Mouse (Mus musculus) heart, adult 8-10 months (tissue): ENCODE results near the gene Slc26a10. TPM values are rescaled to one million over a fixed set of nuclear protein-coding genes. Genes with fewer than 3 reads are reported as not detected.

ENCODE experiments used
- DNase-seq: peaks from one replicate; pipeline ENCODE4 v3.0.0; 2022; ENCODE audit warnings: low spot score
- total RNA-seq, 4 experiments: library from RNA; stranded (reverse); gene quantifications; 2 replicates each; pipeline ENCODE4 v1.2.4; 2022

Slc26a10 gene
- total RNA-seq, 4 experiments from 2014 or later, result 13.0 to 24.6 (median 15.5) TPM

DNA sequence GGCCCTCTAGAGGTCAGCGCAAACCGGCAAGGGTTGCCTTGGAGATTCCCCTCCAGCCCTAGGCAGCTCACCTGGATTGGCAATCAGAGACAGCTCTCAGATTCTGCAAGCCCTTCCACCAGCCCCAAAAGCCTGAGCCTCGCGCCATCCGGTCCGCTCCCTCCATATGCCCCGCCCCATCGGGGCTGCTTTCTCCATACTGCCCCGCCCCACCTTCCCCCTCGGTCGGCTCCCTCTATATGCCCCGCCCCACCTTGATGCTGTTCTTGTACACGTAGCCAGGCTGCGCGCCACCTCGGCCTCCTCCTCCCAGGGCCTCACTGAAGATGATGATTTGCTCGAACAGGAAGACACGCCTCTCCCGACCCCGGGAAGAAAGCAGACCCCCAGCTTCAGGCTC, 3.3 kb upstream of the Slc26a10 start:
- DNase-seq, result no peak

DNA sequence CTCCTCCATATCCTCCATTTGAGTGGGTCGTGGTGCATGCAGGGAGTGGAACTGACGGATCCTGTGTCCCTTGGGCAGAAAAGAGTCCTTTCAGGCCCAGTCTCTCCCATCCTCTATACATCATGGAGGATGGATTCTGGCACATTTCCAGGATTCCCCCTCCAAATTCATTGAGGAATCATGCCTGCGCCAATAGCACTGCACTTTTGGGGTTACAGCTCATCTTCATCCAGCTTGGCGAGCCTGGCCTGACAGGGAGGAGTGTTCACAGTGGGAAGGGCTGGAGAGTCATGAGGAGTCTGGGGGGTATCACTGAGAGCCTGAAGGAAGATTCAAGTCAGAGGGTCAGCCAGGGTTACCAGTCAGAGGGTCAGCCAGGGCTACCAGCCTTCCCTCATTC, 2.2 kb upstream of the Slc26a10 start:
- DNase-seq, result no peak

DNA sequence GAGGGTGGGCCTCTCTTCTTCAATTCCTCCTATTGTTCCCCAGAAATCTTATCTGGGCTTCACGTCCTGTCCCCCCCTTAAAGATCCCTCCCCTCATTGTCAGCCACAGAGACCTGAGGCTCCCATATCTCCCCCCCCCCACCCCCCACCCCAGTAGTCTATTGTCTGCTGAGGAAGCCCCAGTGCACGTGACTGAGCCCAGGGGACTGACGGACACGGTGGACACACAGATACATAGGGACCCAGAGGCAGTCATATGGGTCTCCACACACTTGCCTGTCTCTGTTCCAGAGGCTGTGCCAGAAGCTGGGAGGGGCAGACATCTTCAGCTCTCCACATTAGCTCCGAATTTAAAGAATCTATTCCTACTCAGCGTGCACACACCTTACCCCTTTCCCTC, 1.1 kb upstream of the Slc26a10 start:
- DNase-seq, result peak; percentile 50

DNA sequence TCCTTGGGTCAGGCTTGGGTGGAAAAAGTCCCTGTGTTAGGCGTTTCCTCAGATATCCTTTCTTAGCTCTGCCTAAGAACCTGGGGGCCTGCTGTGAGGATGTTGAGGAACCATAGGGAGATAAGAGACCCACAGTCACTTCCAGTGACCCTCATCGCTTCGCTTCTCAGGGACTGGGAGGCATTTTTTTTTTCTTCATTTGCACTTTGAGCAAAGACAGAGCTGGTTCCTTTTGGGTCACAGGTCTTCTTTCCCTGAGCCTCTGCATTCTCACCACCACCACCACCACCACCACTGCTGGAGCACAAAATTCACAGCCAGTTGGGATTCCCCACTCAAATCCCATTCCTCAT, 226 bp upstream of the Slc26a10 start:
- no peak for DNase-seq

DNA sequence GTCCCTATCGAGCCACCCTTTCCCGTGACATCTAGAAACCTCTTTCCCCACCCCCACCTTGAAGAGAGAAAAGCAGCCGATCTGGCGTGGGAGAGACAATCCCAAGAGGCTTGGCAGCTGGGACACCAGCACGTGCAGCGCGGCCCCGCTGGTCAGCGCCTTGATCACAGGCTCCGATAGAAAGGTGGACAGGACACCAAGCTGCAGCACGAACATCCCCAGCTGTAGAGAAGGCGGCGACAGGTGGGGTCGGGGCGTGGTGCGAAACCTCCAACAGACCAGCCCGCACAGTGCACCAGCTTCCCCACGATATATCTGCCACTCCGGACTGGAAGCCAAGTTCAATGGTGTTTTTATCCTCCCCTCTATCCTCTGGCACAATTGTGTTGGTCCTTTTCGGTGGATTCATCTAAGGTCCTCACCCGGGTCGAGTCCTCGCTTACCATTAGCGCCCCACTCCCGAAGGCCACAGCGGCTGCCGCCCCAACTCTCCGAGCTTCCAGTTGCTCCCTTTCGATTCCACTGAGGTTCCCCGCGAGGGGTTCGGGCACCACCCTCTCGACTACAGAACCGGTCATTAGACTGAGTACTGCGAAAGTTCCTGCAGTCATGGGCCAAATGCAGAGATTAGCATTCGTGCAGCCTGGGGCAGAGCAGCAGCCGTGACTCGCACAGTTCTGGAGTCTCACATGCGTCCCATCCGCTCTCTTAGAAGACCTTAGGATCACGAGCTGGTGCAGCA, 2.0 kb downstream of the Slc26a10 start:
- DNase-seq, result no peak

DNA sequence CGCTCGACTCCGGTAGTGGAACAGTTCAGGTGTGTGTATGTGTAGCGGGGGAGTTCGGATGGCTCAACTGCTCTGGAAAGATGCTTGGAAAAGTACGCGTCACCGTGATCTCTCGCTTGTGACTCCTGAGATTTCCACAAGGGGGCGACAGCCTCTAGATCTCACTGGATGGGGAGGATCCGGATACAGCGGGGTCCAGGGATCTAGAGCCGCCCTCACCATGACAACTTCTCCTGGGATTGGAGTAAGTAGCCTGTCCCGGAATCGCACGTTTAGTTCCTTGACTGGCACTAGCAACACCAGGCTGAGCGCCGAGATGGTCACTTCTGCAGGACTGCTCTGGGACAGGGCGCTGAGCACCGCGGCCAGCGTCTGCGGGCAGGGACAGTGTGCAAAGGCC, 2.7 kb downstream of the Slc26a10 start:
- DNase-seq, result peak; percentile 76

DNA sequence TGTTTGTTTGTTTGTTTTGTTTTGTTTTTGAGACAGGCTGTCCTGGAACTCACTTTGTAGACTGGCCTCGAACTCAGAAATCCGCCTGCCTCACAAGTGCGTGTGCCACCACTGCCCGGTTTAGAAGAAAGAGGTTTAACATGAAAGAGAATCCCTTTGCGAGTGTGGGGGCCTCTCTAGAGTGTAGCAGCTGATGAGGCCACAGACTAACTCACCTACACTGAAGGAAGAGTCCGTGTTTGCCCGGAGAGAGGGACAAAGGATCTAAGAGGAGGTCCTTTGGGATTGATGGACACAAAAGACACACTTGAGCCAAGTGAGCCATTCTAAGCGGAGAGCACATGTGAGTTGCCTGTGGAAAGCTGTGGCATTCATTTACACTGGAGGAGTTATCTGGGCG, 3.2 kb downstream of the Slc26a10 start:
- DNase-seq, result no peak

DNA sequence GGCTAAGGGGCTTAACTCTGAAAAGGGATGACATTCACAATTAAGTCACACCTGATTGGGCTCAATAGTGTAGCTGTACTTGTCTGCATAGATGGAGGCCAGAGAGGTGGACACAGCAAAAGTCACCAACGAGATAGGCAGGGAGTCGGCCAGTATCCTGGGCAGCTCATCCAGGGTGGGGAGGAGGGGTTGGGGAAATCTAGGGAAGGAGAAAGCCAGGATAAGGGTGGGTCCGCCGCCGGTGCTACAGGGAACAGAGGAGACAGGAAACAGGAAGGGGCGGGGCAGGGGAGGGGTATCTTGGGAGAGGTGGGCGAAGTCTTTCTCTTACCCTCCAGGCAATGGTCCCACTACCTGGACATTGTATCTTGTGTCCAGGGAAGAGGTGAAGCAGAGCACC, 3.7 kb downstream of the Slc26a10 start:
- DNase-seq, result no peak

DNA sequence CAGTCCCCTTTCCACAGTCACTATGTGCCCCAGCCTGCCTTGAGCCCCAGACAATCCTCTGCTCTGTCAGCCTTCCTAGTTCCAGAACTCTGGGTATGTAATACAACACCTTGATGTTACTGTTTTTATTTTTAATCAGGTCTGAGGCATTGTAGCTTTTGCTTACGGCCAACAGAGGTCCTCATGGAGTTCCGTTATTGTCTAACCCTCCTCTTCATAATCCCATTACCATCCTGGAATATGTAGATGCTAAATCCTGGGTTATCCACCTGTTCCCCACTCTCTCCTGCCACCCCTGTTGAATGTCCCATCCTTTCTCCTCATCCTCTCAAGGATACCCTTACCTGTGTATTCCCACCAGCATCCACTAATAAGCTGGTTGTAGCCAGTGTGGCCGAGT, 4.2 kb downstream of the Slc26a10 start:
- DNase-seq, result no peak

DNA sequence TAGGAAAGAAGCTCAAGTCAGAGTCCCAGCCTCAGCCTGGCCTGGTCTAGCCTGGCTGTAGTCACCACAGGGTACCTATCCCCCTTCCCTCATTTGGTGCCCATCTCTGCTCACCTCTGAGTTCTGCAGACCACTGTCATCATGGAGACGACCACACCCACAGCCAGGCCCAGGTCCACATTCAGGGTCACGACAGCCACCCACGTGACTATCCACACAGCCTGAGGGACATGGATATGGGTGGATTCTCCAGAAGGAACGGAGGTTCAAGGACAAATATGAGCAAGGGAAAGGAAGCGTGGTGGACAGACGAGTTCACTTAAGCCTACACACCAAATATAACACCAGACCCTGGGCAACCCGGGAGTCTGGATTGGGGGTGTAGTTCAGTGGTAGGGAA, 6.3 kb downstream of the Slc26a10 start:
- DNase-seq, result no peak

DNA sequence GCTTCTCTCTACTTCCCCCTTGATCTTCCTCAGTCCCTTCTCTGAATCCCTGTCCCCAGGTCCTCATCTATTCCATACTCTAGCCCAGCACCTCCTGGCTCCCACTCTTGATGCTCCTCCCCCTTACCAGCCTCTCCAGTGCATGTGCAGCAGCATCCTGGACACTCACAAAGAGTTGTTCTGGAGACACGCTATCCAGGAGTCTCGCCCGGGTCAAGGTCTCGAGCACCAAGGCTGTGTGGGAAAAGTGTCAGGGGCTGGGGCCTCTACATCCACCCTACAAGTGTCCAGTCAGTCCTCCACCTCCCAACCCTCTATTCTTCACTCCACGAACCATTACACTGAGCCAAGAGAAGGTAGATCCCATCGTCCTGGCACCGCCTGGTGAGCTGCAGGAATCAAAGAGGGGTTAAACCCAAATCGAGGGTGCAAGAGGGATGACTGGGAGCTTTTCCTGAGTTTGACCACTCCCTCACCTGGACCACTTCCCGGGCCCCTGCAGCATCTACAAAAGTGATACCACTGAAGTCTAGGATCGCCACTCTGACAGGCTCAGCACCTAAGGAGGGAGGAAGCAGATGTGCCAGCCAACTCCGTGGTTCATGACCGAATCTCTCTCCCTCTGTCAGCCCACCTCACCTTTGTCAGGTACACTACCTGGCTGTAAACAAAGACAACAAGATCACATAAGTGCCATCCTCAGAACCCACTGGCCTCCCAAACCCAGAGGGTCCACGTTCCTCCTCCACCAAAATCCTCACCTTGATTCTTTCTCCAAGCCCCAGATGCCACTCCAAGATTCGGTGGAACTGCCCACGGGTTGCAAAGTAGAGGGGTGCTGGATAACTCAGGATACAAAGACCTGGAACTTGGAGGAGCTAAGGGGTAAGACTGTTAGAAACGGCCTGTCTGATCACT, 7.0 kb downstream of the Slc26a10 start:
- DNase-seq, result no peak

DNA sequence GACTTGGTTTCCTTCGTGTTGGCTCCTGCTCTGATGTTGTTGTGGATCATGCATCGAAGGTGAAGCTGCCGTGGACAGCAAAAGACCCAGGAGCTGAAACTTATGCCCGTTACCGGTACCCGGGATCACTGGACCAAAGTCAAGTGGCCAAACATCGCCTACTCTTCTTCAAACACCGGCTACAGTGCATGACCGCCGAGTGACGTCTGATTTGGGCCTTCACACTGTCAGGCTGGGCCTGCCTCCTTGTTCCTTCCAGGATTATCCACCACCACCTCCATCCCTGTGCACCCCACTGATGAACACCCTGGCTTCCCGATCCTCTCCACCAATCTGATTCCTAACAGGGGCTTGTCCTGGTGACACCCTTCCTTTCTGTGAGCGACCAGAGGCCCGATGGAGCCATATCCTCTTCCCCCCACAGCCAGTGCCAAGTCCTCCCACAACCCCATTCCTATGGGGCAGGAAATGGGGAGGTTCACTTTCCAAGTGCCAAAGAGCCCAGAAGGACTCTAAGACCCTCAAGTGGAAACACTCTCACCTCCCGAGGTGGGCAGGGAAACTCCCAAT, 8.7 kb downstream of the Slc26a10 start:
- DNase-seq, result no peak

DNA sequence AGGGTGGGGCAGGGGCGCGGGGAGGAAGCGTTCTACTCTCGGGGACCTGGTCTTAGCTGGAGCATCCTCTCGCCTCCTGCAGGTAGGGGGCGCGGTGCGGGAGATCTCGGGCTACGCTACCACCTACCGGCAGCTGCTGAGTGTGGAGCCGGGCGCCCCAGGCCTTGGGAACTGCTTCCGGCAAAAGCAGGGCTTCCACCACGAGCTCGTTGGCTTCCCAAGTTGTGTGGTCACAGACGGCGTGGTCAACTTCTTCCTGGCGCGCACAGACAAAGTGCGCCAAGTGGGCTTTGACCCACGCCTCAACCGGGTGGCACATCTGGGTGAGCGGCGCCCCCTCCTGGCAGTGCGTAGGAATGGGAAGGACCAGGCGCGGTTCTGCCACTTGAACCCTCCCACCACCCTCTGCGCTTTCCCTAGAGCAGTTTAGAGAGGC, 9.6 kb downstream of the Slc26a10 start:
- peak; percentile 57 for DNase-seq

DNA sequence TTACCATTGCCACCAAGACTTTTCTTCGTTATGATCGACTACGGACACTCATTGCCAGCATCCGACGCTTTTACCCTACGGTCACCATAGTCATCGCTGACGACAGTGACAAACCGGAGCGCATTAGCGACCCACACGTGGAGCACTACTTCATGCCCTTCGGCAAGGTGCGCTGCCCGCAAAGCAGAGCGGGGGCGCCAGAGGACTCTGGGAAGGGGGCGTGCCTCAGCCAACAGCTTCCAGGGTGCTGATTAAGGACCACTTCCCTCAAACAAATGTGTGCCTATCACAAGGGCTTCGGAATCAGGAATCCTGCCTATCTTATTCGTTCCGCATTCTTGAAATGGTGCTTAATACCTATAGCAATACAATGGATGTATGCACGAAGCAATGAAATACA, 10.4 kb downstream of the Slc26a10 start:
- no peak for DNase-seq

DNA sequence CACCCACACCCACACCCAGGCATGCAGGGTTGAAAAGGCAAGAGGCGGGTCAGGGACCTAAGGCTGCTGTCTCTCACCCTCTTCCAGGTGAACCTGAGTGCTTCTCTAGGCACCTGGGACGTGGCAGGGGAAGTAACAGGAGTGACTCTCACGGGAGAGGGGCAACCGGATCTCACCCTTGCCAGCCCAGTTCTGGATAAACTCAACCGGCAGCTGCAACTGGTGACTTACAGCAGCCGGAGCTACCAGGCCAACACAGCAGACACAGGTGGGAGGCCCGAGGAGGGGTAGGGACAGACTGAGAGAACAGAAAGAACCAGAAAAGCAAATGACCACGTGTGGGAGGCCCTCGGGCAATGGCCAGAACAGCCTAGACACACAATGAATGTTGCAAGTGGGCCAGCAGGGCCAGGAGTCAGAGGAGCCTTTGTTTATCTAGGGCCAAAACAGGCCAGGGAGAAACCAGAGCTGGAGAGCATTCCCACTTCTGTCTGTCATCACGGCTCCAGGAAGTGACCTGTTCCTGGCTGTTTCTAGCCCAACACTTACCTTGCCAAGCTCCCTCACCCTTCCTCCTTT, 12.7 kb downstream of the Slc26a10 start:
- DNase-seq, result no peak

DNA sequence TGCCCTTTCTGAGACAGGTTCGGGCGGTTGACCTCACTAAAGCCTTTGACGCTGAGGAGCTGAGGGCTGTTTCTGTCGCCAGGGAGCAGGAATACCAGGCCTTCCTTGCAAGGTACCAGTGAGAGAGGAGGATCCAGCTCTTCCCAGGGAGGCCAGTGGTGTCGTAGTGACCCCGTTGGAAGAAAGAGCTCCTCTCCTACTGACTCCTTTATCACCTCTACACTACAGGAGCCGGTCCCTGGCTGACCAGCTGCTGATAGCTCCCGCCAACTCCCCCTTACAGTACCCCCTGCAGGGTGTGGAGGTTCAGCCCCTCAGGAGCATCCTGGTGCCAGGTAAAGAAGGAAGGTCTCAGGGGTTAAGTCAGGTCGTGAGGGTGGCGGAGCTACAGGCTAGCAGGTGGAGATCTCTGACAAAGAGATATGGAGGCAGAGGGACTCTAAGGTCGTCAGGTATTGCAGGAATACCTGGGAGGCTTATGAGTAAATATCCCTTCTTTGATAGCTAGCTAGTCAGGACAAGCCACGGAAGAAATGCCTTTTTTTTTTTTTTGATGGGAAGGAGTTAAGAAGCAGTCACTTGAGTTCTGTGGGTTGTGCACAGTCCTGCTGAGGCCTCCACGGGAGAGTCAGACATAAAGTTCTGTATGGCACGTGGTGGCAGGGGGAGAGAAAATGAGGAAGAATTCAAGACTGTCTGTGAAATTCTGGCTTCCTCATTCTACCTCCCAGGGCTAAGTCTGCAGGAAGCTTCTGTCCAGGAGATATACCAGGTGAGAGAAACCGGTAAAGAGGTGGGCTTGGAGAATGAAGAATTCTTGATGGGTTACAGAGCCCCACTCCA, 13.5 kb downstream of the Slc26a10 start:
- no peak for DNase-seq

DNA sequence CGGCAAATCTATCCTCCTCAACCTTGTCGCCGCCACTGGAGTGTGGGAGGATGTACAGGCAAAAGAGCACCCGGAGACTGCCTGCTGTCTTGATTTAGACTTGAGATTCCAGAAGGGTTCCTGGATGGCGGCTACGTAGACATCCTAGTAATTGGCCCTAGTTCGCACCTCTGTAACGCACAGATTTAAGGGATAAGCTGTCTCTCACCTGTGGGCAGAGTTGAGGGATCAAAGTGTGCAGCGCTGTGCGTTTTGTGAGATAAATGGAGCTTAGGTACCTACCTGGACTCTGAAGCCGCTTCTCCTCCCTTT, 14.1 kb downstream of the Slc26a10 start:
- DNase-seq, result no peak

DNA sequence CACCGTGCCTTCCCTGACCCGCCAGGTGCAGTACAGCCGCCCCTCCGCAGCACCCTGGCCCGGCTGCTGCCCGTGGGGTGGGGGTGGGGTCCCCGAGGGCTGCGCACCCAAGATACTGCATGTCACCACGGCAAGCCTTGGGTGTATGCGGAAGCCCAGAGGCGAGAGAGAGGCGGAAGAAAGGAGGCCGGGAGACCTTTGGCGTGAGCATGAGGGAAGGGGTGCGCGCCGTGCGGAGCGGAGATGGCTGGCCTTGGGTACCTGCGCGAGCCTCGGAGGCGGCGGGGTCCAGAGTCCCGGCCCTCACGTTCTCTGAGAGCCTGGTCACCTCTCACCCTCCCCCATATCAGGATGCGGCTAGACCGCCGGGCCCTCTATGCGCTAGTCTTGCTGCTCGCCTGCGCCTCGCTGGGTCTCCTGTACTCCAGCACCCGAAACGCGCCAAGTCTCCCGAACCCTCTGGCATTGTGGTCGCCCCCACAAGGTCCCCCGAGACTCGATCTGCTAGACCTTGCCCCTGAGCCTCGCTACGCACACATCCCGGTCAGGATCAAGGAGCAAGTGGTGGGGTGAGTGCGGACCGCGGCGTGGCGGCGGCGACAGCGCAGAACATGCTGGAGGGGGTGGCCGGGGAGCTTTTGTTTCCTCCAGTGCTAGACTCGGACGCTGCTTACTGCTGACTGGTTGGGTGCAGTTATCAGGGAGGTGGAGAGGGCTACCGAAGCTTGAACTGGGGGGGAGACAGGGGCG, 14.6 kb downstream of the Slc26a10 start:
- DNase-seq, result no peak

DNA sequence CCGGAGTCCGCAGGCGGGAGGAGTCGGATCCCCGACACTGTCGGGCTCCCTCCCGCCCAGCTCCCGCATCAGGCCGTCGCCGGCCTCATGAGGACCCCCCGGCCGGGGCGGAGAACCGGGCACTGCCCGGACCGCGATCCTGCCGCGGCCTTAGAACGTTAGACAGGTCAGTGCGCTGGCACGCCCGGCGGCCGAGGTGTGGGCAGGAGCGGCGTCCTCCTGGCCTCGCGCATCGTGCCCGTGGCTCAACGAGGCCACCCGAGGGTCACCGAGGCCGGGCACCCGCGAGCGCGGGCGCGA, 15.1 kb downstream of the Slc26a10 start:
- no peak for DNase-seq

DNA sequence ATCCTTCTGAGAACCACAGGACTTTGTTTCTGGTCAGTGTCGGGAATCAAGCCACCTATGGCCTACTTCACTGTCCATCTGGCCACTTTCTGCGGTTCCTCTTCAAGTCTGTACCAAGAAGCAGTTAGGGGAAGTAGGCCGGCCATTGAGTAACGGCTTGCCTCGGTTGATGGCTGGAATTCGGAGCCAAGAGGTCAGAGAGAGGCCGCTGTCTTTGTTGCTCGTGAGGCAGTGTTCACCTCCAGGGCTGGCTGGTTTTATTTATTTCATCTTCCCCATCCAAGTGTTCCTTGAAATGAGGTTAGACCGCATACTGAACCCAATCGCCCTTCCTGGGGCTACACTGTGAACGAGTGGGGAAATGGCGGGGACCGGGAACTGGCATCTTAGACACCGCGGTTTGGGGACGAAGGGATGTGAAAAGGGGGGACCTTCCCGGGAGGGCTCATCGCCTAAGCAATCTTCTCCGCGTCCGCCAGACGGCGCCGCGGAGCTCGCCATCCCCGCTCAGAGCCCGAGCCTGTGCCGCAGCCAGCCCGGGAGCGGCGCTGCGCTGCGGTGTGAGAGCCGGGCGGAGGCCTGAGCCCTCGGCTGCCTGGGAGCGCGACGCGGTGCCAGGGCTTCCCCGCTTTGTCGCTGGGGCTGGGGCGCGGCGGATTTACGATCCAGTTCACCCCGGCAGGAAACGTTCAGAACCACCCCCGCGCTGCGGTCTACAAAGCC, 15.7 kb downstream of the Slc26a10 start, which contains the start of gene B4galnt1:
TSS of gene B4galnt1 (plus strand) at position 595 of the 723 bp plus-strand sequence.
- peak; percentile 55 for DNase-seq
